Mouse (Mus musculus): Measurements from ENCODE around the gene Ptprg. TPM values are rescaled to one million over a fixed set of nuclear protein-coding genes. Genes with fewer than 3 reads are reported as not detected.
"Not testable (repeated sequence)": the region's sequence is repeated elsewhere in the genome, so short reads cannot be mapped to it uniquely, and the experiment has no call there.

Ptprg gene
- polyA plus RNA-seq, 1 experiment from 2014 or later: 33.7 TPM

GRCm38 (mm10) chr14:12276031-12276430, 722.7 kb downstream of the Ptprg start:
- no peaks in the 10 kb centered on the region for H3K27me3 ChIP-seq (ENCODE audit: control insufficient read depth, insufficient read depth, low read length)
- H3K4me1 ChIP-seq (ENCODE audit: control insufficient read depth, insufficient read depth, low read length): no peaks in the 10 kb centered on the region
- H3K9ac ChIP-seq (ENCODE audit: low read length): no peak overlapping the region
- H3K9me3 ChIP-seq (ENCODE audit: control insufficient read depth, low read length): no peaks in the 10 kb centered on the region
- H3K4me3 ChIP-seq (ENCODE audit: low read depth, low read length): no peak overlapping the region
- ATAC-seq (ENCODE audit: low FRiP score) (no peak), DNase-seq (ENCODE audit: low spot score, missing footprints) (no peak)
- 66% methylated on average over 3 of the region's 3 CpGs for WGBS
- no peak overlapping the region for H3K4me2 ChIP-seq
- no peak overlapping the region for H3K27ac ChIP-seq (ENCODE audit: low read depth, low read length)
- no peaks in the 10 kb centered on the region for H3K36me3 ChIP-seq (ENCODE audit: control insufficient read depth, insufficient read depth, low read length)

DNA sequence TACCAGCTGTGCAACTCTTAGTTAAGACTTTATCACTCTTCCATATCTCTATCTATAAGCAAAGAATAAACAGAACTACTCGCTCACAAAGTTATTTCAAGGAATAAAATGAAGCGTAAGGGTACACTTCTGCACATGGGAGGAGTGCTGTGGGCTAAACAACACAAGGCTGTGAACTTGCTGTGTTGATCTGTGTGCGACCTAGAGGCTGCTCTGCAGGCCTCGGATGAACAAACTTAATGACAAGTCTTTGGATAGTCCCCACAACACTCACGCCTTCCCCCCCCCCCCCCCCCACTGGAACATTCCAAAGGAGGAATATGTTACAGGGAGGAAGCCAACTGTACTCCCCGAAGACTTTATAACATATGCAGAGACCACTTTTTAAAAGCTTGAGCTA, 730.3 kb downstream of the Ptprg start, which contains the start of gene Gm49355:
Gene Gm49355 (plus strand): TSS at position 336 of the 400 bp plus-strand sequence.
- peak; percentile 53 for ATAC-seq (ENCODE audit: low FRiP score)
- DNase-seq (ENCODE audit: low spot score, missing footprints): no peak
- WGBS: 73% methylated on average over 6 of the region's 6 CpGs

DNA sequence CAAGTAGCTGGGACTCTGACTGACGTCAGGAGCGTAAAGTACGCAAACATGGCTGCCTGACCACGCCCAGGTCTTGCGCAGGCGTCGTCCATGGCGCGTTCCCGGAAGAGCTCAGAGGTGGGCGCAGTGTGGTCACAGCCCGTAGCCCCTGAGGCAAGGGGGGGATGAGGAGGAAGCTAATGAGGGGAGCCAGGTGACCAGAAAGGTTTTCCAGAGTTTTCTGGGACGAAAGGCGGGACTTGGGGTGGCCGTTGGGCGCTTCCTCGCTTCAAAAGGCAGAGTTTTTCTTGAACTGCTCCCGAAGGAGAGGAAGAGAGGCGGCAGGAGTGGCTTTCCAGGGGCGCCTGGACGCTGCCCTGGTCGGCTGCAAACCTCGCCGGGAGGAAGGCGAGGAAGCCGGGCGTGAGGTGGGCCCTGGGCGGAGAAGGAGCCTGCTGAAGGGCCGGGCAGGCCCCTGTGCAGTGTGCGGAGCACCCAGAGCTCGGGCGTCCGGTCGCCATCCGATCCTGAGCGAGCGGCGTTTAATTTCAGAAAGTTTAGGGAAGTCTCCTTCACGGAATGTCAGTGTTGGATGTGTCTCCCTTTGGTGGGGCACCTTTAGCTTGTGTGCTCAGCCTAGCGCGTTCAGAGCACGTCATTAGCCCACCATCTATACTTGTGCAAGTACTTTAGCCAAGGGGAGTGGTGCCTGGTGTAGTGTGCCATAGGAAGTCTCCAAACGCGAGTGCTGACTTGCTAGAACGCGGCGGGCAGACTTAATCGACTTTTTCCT, 731.0 kb downstream of the Ptprg start, which contains the start of gene 3830406C13Rik:
Gene 3830406C13Rik (plus strand): TSS at position 33 of the 772 bp plus-strand sequence.
- H3K9me3 ChIP-seq (ENCODE audit: control insufficient read depth, low read length): no peaks in the 10 kb centered on the region
- H3K4me2 ChIP-seq: peak within 1 kb of the TSS; percentile 94
- DNase-seq (ENCODE audit: low spot score, missing footprints) (peak; percentile 98), ATAC-seq (ENCODE audit: low FRiP score) (peak; percentile 99)
- H3K4me3 ChIP-seq (ENCODE audit: low read depth, low read length): peak within 1 kb of the TSS; percentile 64
- peak within 1 kb of the TSS; percentile 77 for H3K27ac ChIP-seq (ENCODE audit: low read depth, low read length)
- under 1% methylated on average over 47 of the region's 48 CpGs for WGBS
- H3K27me3 ChIP-seq (ENCODE audit: control insufficient read depth, insufficient read depth, low read length): no peaks in the 10 kb centered on the region; the same call in 1 of the 2 replicates
- peaks cover 2% of the 10 kb centered on the region; the same call in 1 of the 2 replicates for H3K4me1 ChIP-seq (ENCODE audit: control insufficient read depth, insufficient read depth, low read length)
- H3K36me3 ChIP-seq (ENCODE audit: control insufficient read depth, insufficient read depth, low read length): no peaks in the 10 kb centered on the region
- H3K9ac ChIP-seq (ENCODE audit: low read length): peak within 1 kb of the TSS; percentile 86

More for the DNA sequence above, 730.3 kb downstream of the Ptprg start, which contains the start of gene Gm49355:
- Histone ChIP-seq H3K27me3 (ENCODE audit: control insufficient read depth, insufficient read depth, low read length) (no peaks in the 10 kb centered on the region; the same call in 1 of the 2 replicates), H3K4me2 (peak within 1 kb of the TSS; percentile 94), H3K4me3 (ENCODE audit: low read depth, low read length) (peak within 1 kb of the TSS; percentile 64), H3K9me3 (ENCODE audit: control insufficient read depth, low read length) (no peaks in the 10 kb centered on the region), H3K27ac (ENCODE audit: low read depth, low read length) (peak within 1 kb of the TSS; percentile 77), H3K36me3 (ENCODE audit: control insufficient read depth, insufficient read depth, low read length) (no peaks in the 10 kb centered on the region), H3K4me1 (ENCODE audit: control insufficient read depth, insufficient read depth, low read length) (peaks cover 2% of the 10 kb centered on the region; the same call in 1 of the 2 replicates), H3K9ac (ENCODE audit: low read length) (peak within 1 kb of the TSS; percentile 86)

DNA sequence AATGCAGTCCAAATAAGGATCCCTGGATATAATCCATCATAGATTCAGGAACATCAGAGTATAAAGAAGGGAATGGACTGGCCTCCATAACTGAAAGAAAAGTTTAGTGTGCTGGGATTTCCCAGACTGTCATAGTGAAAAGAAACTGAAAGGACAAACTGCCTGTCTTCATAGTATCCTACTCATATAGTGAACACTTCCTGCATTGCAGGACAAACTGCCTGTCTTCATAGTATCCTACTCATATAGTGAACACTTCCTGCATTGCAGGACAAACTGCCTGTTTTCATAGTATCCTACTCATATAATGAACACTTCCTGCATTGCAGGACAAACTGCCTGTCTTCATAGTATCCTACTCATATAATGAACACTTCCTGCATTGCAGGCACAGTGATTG, 736.4 kb downstream of the Ptprg start:
- not testable (repeated sequence) for H3K9ac ChIP-seq (ENCODE audit: low read length); H3K9me3 ChIP-seq (ENCODE audit: control insufficient read depth, low read length); H3K27me3 ChIP-seq (ENCODE audit: control insufficient read depth, insufficient read depth, low read length); ATAC-seq (ENCODE audit: low FRiP score); H3K27ac ChIP-seq (ENCODE audit: low read depth, low read length); H3K4me2 ChIP-seq; H3K4me3 ChIP-seq (ENCODE audit: low read depth, low read length); DNase-seq (ENCODE audit: low spot score, missing footprints); H3K36me3 ChIP-seq (ENCODE audit: control insufficient read depth, insufficient read depth, low read length); H3K4me1 ChIP-seq (ENCODE audit: control insufficient read depth, insufficient read depth, low read length)

Other genes starting within 250 kb of the Ptprg start
- 1.7 and 2.0 TPM in 2 replicates for gene Gm3839, start 196.8 kb upstream of the Ptprg start, polyA plus RNA-seq (2014; fragmentation: Nextera tagmentation; extraction: Ambion mirVana)

Measured in midbrain, embryonic 11.5 days (tissue).